Mouse (Mus musculus): ENCODE results near the gene Crat. TPM values are rescaled to one million over a fixed set of nuclear protein-coding genes. Genes with fewer than 3 reads are reported as not detected.
"Not testable (repeated sequence)": the region's sequence is repeated elsewhere in the genome, so short reads cannot be mapped to it uniquely, and the experiment has no call there.

The Crat gene
- polyA plus RNA-seq, 1 experiment = 53.1 TPM

DNA sequence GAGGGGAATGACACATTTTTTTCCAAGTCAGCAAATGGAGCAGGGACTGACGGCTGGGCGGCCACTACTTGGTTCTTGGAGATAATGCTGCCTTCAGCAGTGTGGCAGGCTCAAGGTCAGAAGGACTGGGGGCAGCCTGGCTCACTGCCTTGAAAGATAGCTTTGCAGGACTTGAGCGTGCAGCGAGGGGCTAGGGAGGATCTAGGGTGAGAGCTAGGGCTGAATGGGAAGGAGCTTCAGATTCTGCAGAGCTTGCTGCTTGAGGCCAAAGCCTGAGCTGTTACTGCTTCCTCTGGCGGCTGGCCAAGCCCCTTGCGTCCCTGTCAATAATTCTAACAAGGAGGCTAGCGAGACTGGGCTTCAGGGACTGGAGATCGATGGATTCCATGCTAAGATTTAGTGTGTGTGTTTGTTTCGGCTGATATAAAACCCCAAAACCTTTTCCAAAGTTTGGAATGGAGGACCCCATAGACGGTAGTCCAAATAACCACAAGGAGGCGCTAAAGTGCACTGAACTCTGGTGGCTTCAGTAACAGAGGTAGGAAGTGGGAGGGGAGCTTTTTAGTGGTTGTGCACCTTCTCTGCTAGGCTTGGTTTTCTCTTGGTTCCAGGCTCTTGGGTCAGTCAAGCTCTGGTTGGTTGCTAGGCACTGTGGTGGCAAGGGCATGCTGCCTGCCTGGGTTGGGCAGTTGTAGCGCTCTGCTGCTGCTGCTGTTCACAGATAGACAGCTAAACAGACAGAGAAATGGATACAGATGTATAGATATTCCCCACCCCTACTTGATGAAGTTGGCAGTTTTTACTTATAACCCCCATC is 25.3 kb upstream of the Crat start:
- DNase-seq (ENCODE audit: extremely low spot score in 1 of 2, low spot score in 1 of 2) = peak in 1 of 2 experiments; percentile 86

DNA sequence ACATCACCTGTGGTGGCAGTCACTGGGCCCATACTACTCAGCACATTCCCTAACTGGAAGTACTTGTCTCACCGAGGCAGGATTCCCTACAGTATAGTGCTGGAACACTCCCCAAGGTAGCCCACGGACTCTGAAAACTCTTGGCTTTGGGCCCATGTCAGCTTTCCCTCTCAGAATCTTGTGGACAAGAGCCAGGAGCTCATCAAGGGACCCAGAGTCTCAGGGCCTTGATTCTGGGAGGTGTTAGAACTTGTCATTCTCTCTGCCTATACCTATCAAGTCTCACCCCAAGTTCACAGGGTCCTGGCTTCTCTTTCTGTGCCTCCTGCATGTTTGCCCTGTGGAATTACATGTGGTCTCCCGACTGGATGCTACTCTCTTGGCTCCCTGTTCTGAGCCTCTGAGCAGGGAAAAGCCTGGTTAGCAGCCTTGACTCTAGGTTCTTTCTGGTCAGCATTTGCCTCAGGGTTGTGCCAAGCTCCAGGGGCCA is 24.6 kb upstream of the Crat start:
- peak in 1 of 2 experiments; percentile 49 for DNase-seq (ENCODE audit: extremely low spot score in 1 of 2, low spot score in 1 of 2)

DNA sequence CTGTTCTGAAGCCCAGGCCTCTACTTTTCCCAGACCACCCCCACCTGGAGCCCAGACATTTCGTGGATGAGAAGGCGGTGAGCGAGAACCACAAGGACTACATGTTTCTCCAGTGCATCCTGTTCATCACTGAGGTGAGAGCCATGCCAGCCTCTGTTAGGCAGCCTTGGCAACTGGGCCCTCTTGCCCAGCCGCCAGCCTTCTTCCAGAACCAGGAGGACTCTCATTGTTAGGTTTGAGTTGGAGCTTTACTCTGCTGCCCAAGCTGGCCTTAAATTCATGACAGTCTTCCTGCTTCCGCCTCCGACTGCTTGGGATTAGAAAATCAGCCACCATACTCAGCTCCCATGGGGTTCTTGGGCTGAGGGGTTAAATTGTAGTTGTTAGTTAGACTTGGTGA is 24.0 kb upstream of the Crat start:
- DNase-seq (ENCODE audit: extremely low spot score in 1 of 2, low spot score in 1 of 2) = no peak

DNA sequence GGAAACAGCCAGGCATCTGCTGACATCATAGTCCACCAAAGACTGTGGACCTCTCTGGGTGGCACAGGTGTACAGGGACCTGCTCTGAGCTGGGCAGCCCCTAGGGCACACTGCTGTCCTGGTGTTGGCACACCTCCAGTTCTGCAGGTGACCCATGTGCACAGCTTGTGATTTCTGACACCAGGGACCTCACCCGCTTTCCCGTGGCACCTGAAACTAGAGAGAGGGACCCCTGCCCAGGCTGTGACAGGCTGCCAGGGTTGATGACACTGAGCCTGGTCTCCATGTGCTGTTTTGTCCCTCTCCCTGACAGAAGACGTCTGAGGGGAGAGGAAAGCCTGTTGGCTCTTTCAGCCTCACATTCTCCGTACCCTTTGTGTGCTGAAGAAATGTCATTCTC is 22.2 kb upstream of the Crat start:
- no peak for DNase-seq (ENCODE audit: extremely low spot score in 1 of 2, low spot score in 1 of 2)

DNA sequence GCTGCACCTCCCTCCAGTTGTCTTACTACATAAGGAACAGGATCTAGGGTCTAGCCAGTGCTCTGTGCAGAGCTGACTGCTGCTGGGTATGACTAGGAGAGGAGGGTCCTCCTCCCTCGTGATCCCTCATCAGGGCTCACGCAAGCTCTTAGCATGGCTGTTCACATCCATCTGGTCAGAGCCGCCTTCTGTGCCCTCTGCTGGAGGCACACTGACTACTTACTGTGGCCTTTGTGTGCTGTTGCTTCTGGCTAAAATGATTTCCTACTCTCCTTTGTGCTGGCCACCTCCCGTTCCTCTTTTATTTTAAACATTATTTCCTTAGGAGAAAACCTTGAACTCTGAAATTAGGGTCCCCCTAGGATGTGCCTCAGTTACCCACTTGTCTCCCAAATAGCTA is 21.2 kb upstream of the Crat start:
- no peak for DNase-seq (ENCODE audit: extremely low spot score in 1 of 2, low spot score in 1 of 2)

DNA sequence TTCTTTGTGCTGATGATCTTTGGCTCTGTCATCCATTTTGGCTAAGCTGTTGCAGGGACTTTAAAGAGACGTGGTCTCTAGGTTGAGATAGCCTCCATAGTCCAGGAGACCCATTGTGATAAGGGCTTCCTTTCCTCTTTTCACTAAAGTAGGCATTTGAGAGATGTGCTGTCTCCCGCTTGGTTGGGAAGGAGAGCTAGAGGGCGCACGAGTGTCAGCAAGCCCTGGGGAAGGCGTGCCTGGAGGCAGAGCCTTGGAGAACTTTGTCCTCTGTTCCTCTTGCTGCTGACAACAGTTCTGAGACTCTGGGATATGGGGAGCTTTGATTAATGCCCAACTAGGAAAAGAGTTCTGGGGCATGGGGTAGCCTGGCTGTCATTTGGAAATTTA is 20.5 kb upstream of the Crat start:
- no peak for DNase-seq (ENCODE audit: extremely low spot score in 1 of 2, low spot score in 1 of 2)

DNA sequence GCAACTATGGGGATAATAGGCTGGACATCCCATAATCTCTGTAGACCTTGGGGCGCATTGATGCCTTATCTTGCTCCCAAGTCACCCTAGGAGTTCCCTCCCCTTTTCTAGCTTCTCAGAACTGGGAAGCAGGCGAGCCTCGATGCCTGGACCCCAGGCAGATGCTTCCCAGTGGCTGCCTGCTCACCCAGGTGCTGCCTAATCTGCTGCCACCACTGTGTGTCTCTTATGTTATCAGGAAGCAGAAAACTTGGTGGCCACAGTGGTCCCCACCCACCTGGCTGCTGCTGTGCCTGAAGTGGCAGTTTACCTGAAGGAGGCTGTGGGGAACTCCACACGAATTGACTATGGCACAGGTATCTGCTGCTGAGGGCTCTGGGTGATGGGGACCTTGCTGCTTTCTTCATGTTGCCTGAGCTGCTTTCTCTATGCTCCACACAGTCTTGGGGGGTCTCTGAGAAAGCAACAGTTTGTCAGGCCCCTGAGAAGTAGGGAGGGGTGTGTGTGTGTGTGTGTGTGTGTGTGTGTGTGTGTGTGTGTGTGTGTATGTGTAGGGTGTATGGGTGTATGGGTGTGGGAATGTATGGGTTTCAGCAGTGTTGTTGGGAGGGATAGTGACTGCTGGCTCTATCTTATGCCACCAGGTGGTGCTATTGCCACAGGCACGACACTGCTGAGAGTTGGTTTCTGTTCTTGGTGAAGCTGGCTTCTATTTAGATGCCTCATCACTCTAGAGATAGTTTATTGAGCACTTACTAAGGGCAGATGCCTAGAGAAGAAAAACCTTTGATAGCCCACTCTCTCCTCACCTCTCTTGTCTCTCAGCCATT is 19.9 kb upstream of the Crat start:
- peak in 1 of 2 experiments; percentile 87 for DNase-seq (ENCODE audit: extremely low spot score in 1 of 2, low spot score in 1 of 2)

DNA sequence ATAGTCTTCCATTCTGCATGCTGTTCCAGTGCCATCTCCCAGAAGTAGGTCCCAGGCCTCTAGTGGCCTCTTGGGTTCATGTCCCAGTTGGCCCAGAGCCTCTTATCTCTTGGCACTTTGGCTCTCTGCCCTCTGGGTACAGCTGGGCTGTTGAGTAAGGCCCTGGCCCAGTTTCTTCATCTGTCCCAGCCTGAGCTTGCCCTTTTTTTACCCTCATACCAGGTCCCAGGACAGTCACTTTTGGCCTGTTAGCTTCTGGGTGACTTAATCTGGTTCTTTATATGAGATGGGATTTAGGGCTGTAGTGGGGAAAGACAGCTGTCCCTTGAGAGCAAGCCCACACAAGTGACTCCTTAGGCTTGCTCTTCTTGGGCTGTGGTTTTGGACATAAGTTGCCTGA is 13.5 kb upstream of the Crat start:
- DNase-seq (ENCODE audit: extremely low spot score in 1 of 2, low spot score in 1 of 2) = no peak

DNA sequence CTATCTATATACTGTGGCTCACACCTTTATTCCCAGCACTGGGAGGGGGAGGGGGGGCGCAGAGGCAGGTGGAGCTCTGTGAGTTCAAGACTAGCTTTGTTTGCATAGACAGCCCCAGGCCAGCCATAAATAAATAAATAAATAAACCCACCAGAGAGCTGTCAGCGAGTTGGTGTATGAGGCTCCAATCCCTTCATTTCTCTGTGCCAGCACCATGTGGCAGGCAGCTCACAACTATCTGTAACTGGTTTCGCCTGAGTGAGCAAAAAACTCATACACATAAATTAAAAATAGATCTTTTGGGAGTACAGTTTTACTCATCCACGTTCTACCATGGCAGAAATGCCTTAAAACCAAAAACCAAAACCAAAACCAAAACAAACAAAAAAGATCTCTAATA is 5.8 kb upstream of the Crat start:
- no peak for DNase-seq (ENCODE audit: extremely low spot score in 1 of 2, low spot score in 1 of 2)

DNA sequence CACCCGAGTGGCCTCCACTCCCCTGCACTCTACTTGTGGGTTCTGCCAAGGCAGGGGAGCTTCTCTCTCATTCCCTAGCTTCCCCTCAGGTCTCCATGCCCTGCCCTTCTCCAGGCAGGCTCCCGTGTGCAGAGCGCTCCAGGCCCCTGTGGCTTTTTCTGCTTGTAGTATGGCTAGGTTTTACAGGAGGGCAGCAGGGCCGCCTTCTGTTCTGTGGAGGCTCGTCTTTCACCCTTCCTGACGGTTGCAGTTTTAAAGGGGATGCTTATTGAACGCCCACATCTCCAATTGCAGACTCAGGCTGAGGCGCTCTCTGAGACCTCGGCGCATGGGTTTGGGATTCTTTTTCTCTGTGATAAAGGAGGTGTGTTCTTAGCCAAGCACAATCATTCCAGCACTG is 3.5 kb upstream of the Crat start:
- no peak for DNase-seq (ENCODE audit: extremely low spot score in 1 of 2, low spot score in 1 of 2)

DNA sequence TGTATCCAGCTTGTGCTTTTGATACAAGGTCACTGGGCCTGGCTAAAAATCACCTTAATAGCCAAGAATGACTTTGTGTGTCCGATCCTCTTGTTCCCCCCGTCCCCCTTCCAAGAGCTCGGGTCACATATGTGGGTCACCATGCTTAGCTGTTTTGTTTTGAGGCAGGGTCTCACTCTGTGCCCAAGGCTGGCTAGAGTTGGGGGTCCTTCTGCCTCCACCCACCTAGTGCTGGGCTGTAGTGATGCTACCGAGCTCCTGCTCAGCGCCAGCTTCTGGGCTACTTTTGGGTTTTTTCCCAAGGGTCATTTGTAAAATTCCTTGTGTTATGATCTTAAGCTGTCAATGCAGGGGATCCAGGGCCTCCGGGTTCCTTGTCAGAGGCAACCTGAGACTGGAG is 2.6 kb upstream of the Crat start:
- DNase-seq (ENCODE audit: extremely low spot score in 1 of 2, low spot score in 1 of 2) = no peak

DNA sequence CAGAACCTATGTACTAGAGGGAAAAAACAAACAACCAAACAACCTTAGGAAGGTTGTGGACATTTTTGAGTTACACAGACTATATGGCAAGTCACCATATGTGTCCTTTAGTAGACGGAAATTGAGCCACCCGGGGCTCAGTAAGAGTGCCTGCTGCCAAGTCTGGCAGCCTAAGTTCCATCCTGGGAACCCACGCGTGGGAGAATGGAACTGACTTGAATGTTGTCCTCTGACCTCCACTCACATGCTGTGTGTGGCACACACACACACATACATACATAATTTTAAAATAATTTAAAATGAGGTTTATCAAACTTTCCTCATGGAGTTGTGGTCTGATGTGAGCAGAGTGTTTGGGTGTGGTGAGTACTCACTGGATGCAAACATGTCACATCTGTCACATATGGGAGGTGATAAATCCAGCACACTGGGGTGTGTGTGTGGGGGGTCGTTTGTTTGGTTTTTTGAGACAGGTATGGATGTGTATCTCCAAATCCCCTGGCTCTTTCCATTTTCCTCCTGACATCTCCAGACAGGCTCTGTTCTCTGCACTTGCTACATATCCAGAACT is 2.1 kb upstream of the Crat start:
- no peak for DNase-seq (ENCODE audit: extremely low spot score in 1 of 2, low spot score in 1 of 2)

DNA sequence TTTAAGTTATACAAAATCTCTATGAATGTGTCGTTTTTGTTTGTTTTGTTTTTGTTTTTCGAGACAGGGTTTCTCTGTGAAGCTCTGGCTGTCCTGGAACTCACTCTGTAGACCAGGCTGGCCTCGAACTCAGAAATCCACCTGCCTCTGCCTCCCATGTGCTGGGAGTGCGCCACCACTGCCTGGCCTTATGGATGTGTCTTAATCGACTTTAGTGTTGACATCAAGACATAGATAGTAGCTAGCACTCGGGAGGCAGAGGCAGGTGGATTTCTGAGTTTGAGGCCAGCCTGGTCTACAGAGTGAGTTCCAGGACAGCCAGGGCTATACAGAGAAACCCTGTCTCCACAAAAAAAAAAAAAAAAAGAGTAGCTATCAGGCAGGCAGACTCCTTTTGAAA is 1.5 kb upstream of the Crat start:
- not testable (repeated sequence) for DNase-seq (ENCODE audit: extremely low spot score in 1 of 2, low spot score in 1 of 2)

DNA sequence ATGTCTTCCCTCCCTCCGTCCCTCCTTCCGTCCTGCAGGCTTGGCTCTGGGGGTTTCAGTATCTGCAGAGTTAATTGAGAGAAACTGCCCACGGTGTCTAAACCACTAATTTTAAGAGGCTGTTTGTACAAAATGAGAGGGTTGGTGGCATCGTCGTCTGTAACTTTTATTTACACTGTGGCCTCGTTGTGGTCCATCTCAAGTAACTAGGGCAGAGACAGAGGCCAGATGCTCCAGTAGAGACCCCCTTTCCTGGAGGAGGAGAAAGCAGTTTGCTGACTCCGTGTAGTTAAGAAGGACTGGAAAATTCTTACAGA is 994 bp upstream of the Crat start:
- no peak for DNase-seq (ENCODE audit: extremely low spot score in 1 of 2, low spot score in 1 of 2)

DNA sequence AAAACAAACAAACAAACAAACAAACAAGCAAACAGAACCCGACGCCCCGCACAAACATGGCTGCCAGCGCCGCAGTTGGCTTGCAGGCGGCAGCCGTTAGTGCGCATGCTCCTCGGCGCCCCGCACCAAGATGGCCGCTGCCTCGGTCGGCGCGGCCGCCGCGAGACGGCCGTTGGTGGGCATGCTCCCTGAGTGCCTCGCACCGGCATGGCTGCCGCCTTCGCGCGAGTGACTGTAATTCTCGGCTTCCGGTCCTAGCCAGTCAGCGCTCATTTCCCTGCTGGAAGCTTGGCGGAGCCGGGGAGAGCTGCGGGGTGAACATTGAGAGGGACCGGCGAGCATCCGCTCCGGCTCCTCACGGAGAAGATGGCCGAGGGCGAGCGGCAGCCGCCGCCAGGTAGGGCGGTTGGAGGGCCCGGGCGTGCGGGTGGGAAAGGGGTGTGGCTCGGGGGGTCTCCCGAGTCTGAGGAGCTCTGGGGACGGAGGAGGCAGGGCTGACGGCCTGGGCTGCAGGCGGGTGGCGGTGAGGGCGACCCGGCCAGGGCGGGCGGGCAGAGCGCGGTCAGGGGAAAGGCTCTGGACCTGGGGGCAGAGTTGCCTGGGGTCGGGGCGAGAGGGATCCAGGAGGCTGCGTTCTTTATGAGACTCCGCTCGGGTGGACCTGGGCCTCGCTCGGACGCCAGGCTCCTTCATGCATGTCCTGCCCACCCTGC is 479 bp upstream of the Crat start, which contains the start of gene Ptpa:
Gene Ptpa (plus strand): TSS at position 104 of the 713 bp plus-strand sequence.
- DNase-seq (ENCODE audit: extremely low spot score in 1 of 2, low spot score in 1 of 2) = peak; percentile 87 to 94

DNA sequence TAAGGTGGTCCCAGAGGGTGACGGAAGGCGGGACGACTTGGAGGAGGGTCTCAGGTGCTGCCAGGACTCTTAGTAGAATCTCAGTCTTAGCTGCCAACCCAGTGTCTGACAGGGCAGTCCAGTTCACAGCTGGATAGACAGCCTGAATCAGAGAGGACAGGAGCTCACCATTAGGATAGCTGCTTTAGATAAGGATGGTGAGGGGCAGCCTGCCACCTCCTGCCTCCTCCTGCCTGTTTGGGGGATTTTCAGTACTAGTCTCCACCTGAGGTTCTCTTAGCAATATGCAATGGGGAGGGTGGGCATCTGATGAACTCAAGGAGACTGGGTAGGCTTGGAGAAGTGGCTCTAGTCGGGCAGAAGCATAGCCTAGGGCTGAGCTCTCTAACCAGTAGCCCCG is 932 bp downstream of the Crat start:
- no peak for DNase-seq (ENCODE audit: extremely low spot score in 1 of 2, low spot score in 1 of 2)

DNA sequence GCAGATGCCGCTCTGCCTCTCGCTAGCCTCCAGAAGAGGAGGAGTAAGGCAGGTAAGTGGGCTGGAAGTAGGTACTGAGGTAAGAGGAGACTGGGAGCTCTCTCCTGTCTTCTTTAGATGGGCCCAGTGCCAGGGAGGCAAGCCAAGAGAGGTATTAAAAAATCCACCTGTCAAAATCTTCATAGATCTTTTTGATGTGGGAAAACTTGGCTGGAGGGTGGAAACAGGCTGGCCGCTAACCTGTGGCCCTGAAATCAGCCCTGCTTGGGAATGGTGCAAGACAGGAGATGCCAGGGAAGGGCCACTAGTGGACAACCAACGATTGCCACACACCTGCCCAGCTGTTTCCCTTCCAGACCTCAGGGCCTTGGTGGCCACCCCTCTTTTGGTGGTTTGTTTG is 1.5 kb downstream of the Crat start:
- DNase-seq (ENCODE audit: extremely low spot score in 1 of 2, low spot score in 1 of 2) = no peak

DNA sequence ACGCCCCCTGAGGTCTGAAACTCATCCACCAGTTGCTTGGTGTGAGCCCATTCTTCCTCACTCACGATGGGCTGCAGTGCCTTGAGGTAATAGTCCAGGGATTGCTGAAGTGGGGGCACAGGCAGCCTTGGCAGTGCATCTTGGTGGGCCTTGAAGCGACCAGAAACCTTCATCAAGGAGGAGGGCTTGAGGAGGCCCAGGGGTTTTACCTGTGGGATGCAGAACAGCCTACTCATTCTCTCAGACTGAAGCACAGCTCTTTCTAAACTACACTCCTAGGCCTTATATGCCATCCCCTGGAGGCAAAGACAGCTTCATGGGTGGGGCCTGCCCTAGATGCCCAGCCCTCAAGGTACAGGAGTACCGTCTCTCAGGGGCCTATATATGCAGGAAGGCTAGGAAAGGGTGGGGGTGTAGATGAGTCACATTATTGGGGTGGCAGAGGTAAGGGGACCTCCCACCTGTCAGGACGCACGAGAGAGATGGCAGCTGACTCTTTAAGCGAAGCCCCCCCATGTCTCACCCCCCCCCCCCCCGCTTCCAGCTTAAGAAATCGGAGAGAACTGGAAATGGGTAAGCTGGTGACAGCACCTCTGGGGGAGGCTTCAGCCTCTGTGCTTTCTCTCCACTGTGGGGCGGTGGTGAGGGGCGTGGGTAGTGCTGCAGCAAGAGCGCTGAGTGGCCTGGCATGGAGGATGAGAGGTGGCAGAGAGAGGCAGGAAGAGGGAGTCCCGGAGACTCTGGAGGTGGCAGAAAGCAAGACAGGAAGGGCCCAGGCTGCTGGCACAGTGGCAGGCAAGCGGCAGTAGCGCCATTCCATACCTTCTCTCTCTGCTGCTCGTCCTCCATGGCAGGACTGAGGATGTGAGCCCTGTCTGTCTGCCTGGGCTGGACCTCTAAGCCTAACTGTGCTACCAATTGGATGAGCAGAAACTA is 2.3 kb downstream of the Crat start:
- DNase-seq (ENCODE audit: extremely low spot score in 1 of 2, low spot score in 1 of 2) = peak; percentile 65 to 87

DNA sequence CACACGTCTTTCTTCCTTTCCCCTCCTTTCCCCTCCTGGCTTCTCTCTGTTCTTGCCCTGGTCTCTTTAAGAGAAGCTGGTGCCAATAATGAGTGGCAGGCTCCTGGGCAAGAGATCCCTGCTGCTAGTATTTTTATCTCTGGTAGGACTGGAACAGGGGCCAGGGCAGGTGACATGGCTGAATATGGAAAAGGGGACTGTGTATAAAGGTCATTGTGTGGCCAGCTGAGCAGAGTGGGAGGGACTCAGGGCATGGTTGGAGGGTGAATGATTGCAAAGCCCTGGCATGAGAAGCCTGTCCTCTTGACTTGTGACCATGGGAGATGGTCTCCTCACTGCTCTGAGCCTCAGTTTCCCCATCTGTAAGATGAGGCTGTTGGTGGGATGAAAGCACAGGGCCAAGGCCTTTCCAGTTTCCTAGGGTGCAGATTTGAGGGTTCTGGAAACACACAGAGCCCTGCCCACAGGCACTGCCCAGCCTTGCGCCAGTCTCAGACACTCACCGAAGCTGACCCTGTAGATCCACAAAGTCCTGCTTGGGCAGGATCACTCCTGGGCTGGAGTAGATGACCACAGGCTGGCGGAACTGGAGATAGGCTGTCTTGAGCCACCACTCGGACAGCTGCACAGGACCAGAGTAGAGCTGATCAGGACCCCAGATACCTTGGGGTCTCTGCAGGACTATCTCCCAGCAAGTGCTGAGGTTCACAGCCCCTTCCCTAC is 6.0 kb downstream of the Crat start:
- no peak for DNase-seq (ENCODE audit: extremely low spot score in 1 of 2, low spot score in 1 of 2)
